Mouse (Mus musculus) lung, postnatal 0 days (tissue): Measurements from ENCODE around the gene Kif26a.

Experiments
- CTCF ChIP-seq: IDR thresholded peaks from 2 replicates; pipeline ENCODE4 v1.5.1; 2016; ENCODE audit warnings: antibody characterized with exemption, mild to moderate bottlenecking
- EP300 ChIP-seq: IDR thresholded peaks from 2 replicates; pipeline ENCODE4 v1.6.1; 2016; ENCODE audit warnings: antibody characterized with exemption, mild to moderate bottlenecking, control low read depth

DNA sequence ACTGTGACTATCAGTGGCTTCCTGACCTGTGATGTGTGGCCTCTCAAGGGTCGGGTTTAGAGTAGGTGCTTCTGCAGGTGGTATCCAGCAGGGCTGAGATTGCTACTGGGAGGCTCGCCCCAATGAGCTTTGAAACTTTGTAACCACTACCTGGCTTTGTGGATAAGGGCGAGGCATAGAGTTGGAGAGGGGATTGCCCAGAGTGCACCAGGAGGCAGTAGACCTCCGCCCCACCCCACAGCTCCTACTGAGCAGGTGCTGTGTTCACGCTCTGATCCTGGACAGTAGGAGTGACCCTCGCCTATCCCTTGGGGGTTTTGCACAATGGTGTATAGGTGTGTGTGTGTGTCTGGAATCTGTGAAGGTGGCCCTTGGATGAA is 18.8 kb downstream of the Kif26a start:
- TF ChIP-seq CTCF (no peak), EP300 (no peak)
